Mouse (Mus musculus): ENCODE results near the gene Etv1.

Gene Etv1

GRCm38 (mm10) chr12:38779186-38779777, at the start of gene Etv1:
Gene Etv1 (plus strand): TSS chr12:38779380.
- peak; percentile 72 for DNase-seq (ENCODE audit: low read depth, low spot score)

- no peak for DNase-seq (ENCODE audit: low read depth, low spot score)
These were observed 49.5 kb upstream of the Etv1 start for GRCm38 (mm10) chr12:38729661-38730060.

DNA sequence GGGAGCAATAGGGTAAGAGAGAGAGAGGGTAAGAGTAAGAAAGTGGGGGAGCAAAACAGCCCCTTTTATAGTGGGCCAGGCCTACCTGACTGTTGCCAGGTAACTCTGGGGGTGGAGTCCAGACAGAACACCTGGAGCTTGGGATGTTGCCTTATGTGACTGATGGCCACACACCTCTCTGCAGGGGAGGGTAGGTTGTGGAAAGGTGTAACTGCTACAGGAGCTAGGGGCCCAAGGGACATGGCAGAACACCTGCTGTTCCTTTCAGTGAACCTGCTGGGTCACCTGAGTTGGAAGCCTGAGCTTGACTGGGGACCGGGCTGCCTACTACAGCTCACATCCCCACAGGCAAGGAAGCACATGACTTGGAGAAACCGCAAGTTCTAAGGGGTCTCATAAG, 48.4 kb upstream of the Etv1 start:
- DNase-seq (ENCODE audit: low read depth, low spot score) = no peak

DNA sequence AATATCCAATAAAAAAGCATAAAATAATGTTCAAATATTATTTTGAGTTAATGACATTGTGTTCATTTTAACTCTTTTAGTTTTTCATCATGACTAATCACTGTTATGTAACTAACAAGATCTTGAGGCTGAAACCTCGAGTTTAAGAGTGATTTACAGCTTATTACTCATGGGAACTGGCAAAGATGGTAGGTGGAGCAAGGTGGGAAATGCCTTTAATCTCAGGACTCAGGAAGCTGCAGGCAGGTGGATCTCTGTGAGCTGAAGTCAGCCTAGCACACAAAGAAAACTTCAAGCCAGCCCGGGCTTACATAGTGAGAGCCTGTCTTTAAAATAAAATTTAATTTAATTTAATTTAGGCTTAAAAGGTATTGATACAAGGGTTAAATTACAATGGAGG, 19.9 kb upstream of the Etv1 start:
- peak; percentile 29 for DNase-seq (ENCODE audit: low read depth, low spot score)

DNA sequence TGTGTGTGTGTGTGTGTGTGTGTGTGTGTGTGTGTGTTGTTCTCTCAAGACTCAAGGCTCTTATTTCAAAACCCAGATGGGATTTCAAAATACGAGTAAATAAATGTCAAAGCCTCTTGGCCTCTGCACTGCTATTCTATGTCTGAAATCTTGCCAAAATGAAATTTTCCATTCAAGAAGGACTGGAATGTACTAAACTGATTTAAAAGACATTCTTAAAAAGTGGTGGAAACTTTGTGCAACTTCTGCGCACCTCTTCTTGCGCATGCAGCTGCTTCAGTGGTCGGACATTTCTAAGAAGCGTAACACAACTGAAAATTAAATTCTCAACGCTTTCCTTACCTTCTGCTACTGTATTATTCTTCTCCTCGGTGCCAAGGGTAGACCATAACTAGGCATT, 1.9 kb upstream of the Etv1 start:
- no peak for DNase-seq (ENCODE audit: low read depth, low spot score)

DNA sequence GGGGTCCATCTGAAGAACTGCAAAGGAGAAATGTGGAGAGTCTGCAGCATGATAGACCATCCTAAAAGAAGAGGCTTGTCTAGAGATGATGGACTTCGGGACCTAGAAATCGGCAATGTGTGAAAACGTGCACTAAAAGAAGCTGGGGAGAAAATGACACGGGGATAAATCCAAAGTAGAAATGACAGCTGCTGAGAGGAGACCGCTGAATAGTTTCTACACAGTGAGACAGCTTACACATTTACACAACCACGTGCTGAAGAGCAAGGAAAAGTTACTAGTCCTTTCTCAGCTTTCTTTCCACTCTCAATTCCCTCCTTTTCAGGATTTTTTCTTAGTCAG, 1.3 kb upstream of the Etv1 start:
- DNase-seq (ENCODE audit: low read depth, low spot score) = no peak

GRCm38 (mm10) chr12:38778299-38779075, 693 bp upstream of the Etv1 start:
- DNase-seq (ENCODE audit: low read depth, low spot score) = peak; percentile 97

- DNase-seq (ENCODE audit: low read depth, low spot score) = peak; percentile 93
These were observed 1.1 kb downstream of the Etv1 start for GRCm38 (mm10) chr12:38780006-38780954.

DNA sequence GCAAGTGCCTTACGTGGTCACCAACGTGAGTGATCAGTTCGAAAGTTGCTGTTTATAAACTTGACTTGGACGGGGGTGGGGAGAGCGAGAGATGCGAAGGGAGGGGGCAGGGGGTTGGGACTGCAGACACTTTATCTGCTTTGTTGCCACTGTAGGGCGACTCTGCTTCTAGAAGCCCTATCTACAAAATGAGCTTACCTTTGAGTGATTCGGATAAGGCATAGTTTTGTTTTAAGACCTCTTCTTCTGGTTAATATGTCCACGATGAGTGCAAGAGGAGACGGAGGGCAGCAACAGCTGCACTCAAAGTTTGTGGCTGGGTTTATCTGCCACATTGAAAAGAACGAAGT, 1.8 kb downstream of the Etv1 start:
- peak; percentile 86 for DNase-seq (ENCODE audit: low read depth, low spot score)

- no peak for DNase-seq (ENCODE audit: low read depth, low spot score)
These were observed 2.5 kb downstream of the Etv1 start for GRCm38 (mm10) chr12:38781686-38782085.

DNA sequence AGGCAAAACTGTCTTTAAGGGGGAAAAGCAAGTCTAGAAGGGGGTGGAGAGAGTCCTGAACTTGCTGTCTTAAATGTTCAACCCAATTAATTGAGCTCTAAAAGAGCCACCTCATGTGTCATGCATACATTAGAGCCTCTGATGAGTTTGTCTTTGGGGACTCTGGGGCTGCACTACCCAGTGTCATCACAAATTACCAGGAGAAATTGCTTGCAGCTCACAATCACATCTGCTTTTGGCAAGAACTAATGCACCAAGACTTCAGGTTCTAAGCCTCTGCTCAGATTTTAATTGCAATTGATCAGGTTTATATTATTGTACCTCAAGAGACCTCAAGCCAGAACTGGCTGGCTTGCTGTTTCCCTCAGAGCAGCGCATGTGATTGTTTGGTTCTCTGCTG, 4.1 kb downstream of the Etv1 start:
- DNase-seq (ENCODE audit: low read depth, low spot score) = peak; percentile 46

- DNase-seq (ENCODE audit: low read depth, low spot score) = no peak
These were observed 5.0 kb downstream of the Etv1 start for GRCm38 (mm10) chr12:38784221-38784620.

- peak; percentile 67 for DNase-seq (ENCODE audit: low read depth, low spot score)
These were observed 7.4 kb downstream of the Etv1 start for GRCm38 (mm10) chr12:38786571-38786970.

DNA sequence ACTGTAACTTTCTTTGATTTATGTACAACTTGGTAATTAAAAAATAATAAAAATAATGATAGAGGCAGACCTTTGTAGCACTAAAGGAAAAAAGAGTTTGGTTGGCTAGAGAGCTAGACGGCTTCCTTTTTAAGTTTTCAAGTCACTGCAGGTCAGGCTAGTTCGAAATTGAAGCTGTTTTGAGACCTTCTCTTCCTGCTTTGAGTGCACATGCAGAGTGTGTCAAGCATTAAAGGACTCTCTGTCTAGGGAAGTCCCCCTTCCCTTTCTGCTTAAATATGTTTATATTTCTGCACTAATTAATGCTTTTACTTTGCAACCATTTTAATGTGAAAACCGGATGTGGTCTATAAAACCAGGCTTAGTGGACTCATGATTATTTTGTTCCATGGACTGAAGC, 8.5 kb downstream of the Etv1 start:
- DNase-seq (ENCODE audit: low read depth, low spot score) = no peak

- DNase-seq (ENCODE audit: low read depth, low spot score) = peak; percentile 89
These were observed 9.4 kb downstream of the Etv1 start for GRCm38 (mm10) chr12:38788621-38789020.

GRCm38 (mm10) chr12:38789789-38790355, 10.7 kb downstream of the Etv1 start:
- DNase-seq (ENCODE audit: low read depth, low spot score) = peak; percentile 78

- no peak for DNase-seq (ENCODE audit: low read depth, low spot score)
These were observed 13.9 kb downstream of the Etv1 start for GRCm38 (mm10) chr12:38793076-38793475.

- peak; percentile 55 for DNase-seq (ENCODE audit: low read depth, low spot score)
These were observed 14.5 kb downstream of the Etv1 start for GRCm38 (mm10) chr12:38793697-38794096.

DNA sequence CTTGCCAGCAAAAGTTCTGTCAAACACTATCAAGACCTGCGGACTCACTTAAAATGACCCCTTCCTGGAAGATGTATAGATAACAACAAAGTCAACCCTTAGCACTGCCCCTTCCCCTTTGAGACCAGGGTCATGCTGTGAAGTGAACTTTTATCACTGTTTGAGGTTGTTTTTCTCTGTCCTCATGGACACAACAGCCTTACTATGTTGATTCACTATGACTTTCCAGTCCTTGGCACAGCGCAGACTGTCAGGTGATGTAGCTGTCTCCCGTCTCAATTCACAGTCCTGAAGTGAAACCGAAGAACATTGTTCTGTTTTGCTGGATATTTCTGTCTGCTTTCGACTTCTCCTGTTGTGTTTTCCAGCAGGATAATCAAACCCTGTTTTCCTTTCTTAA, 27.9 kb downstream of the Etv1 start:
- no peak for DNase-seq (ENCODE audit: low read depth, low spot score)

- DNase-seq (ENCODE audit: low read depth, low spot score) = peak; percentile 61
These were observed 33.2 kb downstream of the Etv1 start for GRCm38 (mm10) chr12:38812392-38812791.

DNA sequence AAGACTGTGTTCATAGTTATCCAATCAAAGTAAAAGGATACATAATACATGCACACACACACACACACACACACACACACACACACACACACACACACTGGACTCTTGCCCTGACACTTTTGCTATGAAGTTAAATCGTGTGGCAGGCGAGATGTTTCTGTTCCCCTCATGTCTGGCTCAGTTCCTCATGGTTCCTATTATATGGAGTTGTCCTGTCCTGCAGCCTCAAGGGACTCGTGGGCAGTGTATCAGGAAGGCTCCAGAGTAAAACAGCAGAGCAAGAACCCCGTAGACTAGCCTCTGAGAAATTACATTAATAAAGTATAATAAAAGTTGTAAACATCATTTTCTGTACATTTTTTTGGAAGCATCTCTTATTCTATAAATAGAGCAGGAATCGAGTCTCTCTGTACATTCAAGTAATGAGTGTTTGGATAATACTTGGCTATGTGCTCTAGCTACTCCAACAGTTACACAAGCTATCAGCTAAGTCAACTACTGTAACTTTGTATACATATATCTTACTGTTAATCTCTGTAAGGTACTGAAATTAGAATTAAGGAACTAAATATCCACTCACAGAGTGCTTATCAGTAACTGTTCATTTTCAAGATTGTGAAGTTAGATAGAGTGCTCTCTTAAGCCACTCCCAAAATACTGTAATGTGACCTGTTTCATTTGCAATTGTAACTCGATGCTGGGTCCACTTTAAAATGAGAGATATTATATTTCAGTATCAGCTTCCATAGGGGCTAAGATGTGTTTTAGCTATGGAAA, 35.0 kb downstream of the Etv1 start:
- no peak for DNase-seq (ENCODE audit: low read depth, low spot score)
